Mouse (Mus musculus): Measurements from ENCODE around the gene Lrrc8d. TPM values are rescaled to one million over a fixed set of nuclear protein-coding genes. Genes with fewer than 3 reads are reported as not detected.
A peak's percentile ranks its signal among the peaks of the same experiment; 100 is the strongest.

Gene Lrrc8d
- polyA plus RNA-seq, 1 experiment from 2014 or later = 14.1 TPM

DNA sequence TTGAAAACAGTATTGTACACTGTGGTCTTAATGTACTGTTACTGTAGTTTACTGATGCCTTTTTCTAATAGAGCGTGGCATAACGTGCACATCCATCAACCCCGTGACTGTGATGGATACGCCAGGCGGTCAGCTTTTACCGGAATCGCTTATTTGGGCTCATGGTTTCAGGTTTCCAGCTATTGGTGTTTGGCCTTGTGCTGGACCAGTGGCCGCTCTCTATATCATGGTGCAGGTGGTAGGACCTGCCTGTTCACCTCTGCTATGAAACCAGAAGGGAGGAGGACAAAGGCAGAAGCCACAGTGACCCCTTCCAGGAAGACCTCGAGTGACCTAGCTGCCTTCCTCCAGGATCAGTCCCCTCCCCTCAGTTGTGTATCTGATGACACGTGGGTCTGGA is 85.0 kb downstream of the Lrrc8d start:
- no peak for ATAC-seq (ENCODE audit: insufficient read depth, low FRiP score, low read depth)
- H3K27me3 ChIP-seq (replicated peaks) = no peaks in the 10 kb centered on the region
- no peaks in the 10 kb centered on the region for H3K9me3 ChIP-seq
- no peak overlapping the region for H3K27ac ChIP-seq
- H3K4me2 ChIP-seq = no peak overlapping the region
- H3K4me1 ChIP-seq = peaks cover 17% of the 10 kb centered on the region
- H3K9ac ChIP-seq = no peak overlapping the region
- no peak overlapping the region for H3K4me3 ChIP-seq (replicated peaks)
- no peaks in the 10 kb centered on the region for H3K36me3 ChIP-seq
- WGBS = 57% methylated on average over 10 of the region's 10 CpGs

DNA sequence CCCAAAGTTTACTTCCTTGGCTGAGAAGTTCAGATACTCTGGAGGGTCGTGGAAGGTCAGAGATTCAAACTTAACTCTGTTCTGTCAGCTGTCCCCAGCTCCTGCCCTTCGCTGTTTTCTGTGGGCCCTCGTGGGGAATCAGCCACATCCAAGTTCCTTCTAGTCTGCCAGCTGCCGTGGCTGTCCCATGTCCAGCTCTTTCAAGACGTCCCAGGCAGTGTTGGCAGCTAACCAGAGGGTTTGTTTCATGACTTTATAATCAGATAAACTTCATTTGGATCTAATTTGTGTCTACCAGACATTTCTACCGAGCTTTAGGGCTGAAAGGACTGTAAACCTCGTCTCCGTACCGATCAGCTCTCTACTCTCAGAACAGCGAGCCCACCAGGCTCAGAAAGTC is 87.8 kb downstream of the Lrrc8d start:
- 44% methylated on average over 10 of the region's 10 CpGs for WGBS
- H3K9me3 ChIP-seq = no peaks in the 10 kb centered on the region
- no peaks in the 10 kb centered on the region for H3K36me3 ChIP-seq
- no peak overlapping the region for H3K4me2 ChIP-seq
- H3K27me3 ChIP-seq (replicated peaks) = no peaks in the 10 kb centered on the region
- peaks cover 36% of the 10 kb centered on the region for H3K4me1 ChIP-seq
- no peak overlapping the region for H3K9ac ChIP-seq
- H3K4me3 ChIP-seq (replicated peaks) = no peak overlapping the region
- peak overlapping the region; percentile 19 for H3K27ac ChIP-seq
- no peak for ATAC-seq (ENCODE audit: insufficient read depth, low FRiP score, low read depth)

DNA sequence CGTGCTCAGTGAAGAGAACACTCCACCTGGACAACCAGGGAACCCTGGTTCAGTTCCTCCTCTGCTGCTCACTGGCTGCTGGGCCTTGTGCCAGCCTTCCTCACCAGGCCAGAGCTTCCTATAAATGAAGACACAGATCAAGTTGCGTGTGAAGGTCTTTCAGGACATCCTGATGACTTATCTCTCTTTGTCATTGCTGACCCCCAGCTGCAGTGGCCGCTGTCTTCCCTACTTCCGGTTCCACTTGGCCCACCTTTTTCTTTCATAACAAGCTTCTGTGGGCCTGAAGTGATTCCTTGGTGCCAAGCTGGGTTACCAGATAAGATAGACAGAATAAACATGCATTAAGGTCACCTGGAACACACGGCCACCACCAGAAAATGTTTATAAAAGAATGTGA is 90.0 kb downstream of the Lrrc8d start:
- Histone ChIP-seq H3K36me3 (no peaks in the 10 kb centered on the region), H3K27ac (peak overlapping the region; percentile 59), H3K4me3 (replicated peaks) (no peak overlapping the region), H3K9me3 (no peaks in the 10 kb centered on the region), H3K4me2 (no peak overlapping the region), H3K27me3 (replicated peaks) (no peaks in the 10 kb centered on the region), H3K9ac (no peak overlapping the region), H3K4me1 (peaks cover 47% of the 10 kb centered on the region)
- no peak for ATAC-seq (ENCODE audit: insufficient read depth, low FRiP score, low read depth)
- 25% methylated on average over 5 of the region's 5 CpGs for WGBS

DNA sequence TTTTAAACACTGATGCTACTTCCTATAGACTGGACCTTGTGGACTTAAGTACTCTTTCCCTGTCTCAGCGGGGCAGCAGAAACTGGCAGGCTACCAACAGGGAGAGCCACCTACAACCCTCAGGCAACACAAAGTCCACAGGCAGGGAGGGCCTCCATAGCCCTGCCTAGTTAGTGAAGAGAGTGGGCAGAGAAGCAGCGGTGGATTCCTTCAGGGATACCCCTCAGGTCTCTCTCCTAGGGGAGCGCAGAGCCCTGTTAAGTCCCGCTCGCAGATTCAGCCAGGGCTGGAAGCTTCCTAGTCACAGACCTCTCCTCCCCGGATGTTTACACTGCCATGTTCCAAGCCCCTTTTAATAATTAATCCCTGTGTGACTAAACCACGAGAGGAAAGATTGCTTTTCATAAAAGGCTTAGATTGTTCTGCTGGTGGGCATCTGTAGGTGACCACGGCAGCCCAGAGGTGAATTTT is 92.6 kb downstream of the Lrrc8d start:
- Histone ChIP-seq H3K9me3 (no peaks in the 10 kb centered on the region), H3K27ac (peak overlapping the region; percentile 84), H3K36me3 (no peaks in the 10 kb centered on the region), H3K9ac (no peak overlapping the region), H3K4me3 (replicated peaks) (peak overlapping the region; percentile 11; the same call in 1 of the 2 replicates), H3K27me3 (replicated peaks) (no peaks in the 10 kb centered on the region), H3K4me2 (peak overlapping the region; percentile 50), H3K4me1 (peaks cover 39% of the 10 kb centered on the region)
- ATAC-seq (ENCODE audit: insufficient read depth, low FRiP score, low read depth) = peak; percentile 57
- WGBS = 15% methylated on average over 8 of the region's 8 CpGs

DNA sequence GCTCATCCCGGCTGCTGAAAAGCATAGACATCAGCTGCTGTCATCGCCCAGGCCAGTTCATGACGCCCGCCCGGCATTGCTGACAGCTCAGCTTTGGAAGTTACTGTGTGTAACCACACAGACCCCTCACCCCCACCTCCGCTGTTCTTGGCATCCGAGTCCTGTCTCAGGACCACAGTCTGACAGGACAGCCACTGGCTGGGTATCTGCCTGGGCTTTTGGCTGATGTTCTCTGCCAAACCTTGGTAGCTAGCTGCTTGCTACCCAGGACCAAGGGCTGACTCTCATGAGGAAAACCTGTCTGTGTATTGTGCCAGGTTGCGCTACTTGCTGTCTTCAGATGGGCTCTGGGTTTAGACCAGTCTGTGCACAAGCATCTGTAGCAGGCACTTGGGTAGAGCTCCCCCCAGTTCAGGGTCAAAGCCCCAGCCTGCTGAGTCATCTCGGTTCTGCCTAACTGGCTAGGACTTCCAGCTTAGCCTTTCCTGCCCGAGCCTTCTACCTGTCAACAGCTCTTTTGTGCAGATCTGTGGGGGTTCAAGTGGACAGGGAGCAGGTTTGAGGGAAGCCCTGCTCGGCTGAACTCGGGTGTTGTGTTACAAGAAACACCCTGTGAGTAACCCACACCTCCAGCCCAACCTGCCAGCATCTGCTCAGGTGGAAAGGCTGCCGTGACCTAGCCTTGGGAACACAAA is 93.2 kb downstream of the Lrrc8d start:
- peaks cover 39% of the 10 kb centered on the region for H3K4me1 ChIP-seq
- H3K4me2 ChIP-seq = peak overlapping the region; percentile 50
- peak overlapping the region; percentile 11; the same call in 1 of the 2 replicates for H3K4me3 ChIP-seq (replicated peaks)
- H3K27me3 ChIP-seq (replicated peaks) = no peaks in the 10 kb centered on the region
- no peaks in the 10 kb centered on the region for H3K9me3 ChIP-seq
- 28% methylated on average over 13 of the region's 13 CpGs for WGBS
- H3K9ac ChIP-seq = no peak overlapping the region
- H3K36me3 ChIP-seq = no peaks in the 10 kb centered on the region
- peak; percentile 37; the same call in 1 of the 2 replicates for ATAC-seq (ENCODE audit: insufficient read depth, low FRiP score, low read depth)
- peak overlapping the region; percentile 84 for H3K27ac ChIP-seq

DNA sequence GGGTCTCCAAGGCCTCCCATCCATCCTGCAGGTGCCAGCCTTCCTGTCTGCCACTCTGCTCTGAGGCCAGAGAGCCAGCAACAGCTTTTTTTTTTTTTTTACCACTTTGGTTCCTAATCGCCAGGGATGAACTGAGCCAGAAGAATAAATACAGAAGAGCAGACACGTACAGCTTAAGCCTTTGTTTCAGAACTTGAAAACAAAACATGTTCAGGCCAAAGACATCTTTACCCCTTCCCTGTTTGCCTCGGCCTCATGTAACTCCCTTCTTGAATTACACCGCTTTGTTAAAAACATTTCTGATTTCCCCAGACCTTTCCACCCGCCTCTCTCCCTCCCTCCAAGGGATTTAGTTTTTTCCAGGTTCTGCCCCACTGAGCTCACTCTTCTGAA is 93.8 kb downstream of the Lrrc8d start:
- no peak overlapping the region for H3K4me3 ChIP-seq (replicated peaks)
- no peaks in the 10 kb centered on the region for H3K36me3 ChIP-seq
- no peak for ATAC-seq (ENCODE audit: insufficient read depth, low FRiP score, low read depth)
- peaks cover 35% of the 10 kb centered on the region for H3K4me1 ChIP-seq
- 0 out of 2 replicates have a peak overlapping the region, but pooled peaks have one; percentile 50 for H3K4me2 ChIP-seq
- no peak overlapping the region for H3K9ac ChIP-seq
- no peaks in the 10 kb centered on the region for H3K9me3 ChIP-seq
- no peaks in the 10 kb centered on the region for H3K27me3 ChIP-seq (replicated peaks)
- peak overlapping the region; percentile 84 for H3K27ac ChIP-seq
- 43% methylated on average over 5 of the region's 5 CpGs for WGBS

DNA sequence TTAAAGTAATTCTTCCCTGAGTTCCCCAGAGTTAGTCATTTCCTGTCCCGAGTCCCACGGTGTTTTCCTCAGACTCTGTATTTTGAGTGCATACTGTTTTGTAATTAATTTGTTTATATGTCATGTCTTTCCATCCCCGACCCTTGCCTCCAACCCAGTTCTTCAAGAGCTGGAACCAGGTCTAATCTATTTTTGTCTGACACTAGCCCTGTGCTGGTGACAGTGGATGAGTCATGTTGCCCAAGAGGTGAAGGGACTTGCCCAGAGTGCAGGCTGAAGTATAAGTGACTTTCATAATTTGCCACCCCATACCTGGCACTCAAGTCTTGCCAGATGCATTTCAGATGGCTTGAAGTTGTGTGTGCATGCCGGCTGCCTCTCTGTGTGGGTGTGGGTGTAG is 98.7 kb downstream of the Lrrc8d start:
- no peak overlapping the region for H3K9ac ChIP-seq
- no peak overlapping the region for H3K27ac ChIP-seq
- H3K4me3 ChIP-seq (replicated peaks) = no peak overlapping the region
- H3K4me1 ChIP-seq = peaks cover 23% of the 10 kb centered on the region
- no peaks in the 10 kb centered on the region for H3K9me3 ChIP-seq
- H3K4me2 ChIP-seq = no peak overlapping the region
- H3K36me3 ChIP-seq = no peaks in the 10 kb centered on the region
- no peaks in the 10 kb centered on the region for H3K27me3 ChIP-seq (replicated peaks)
- no peak for ATAC-seq (ENCODE audit: insufficient read depth, low FRiP score, low read depth)
- WGBS = 68% methylated on average over 4 of the region's 4 CpGs

DNA sequence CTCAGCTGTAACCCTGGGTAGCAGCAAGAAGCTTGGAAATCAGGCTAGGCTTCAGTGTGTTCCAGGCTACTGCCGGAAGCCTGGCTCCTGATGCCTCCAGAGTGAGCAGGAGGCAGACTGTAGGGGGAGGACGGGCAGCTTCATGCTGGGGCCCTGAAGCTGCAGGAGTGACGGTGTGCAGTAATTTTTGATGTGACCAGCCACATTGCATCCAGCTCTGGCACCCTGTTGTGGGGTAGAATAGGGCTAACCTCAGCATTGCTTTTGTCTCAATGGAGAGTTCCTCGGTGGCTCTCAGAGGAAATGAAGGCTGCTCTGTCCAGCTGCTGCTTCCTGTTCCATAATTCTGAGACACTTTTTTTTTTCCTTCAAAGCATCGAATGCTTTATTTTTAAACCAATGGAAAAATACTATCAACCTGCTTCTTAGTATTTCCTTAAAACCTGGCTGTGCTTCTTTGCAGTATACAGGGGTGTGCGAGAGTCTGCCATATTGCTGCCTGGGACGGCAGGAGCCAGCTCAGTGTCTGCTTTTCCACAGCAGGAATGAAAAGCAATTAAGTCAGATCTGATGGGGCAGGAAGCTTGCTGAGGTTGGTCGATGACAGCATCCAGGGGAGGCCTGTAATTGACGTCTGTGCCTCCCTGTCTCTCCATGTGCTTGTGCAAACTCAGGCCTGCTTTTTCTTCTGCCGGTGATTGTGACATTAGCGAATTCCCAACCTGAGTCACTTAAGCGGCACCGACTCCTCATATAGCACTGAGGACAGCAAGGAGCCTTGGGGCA is 100.3 kb downstream of the Lrrc8d start:
- no peak overlapping the region for H3K4me3 ChIP-seq (replicated peaks)
- no peak overlapping the region for H3K9ac ChIP-seq
- H3K4me1 ChIP-seq = peaks cover 20% of the 10 kb centered on the region
- ATAC-seq (ENCODE audit: insufficient read depth, low FRiP score, low read depth) = no peak
- no peaks in the 10 kb centered on the region for H3K9me3 ChIP-seq
- H3K27me3 ChIP-seq (replicated peaks) = no peaks in the 10 kb centered on the region
- 35% methylated on average over 13 of the region's 13 CpGs for WGBS
- H3K36me3 ChIP-seq = no peaks in the 10 kb centered on the region
- no peak overlapping the region; the same call in 1 of the 2 replicates for H3K4me2 ChIP-seq
- peak overlapping the region; percentile 83 for H3K27ac ChIP-seq

DNA sequence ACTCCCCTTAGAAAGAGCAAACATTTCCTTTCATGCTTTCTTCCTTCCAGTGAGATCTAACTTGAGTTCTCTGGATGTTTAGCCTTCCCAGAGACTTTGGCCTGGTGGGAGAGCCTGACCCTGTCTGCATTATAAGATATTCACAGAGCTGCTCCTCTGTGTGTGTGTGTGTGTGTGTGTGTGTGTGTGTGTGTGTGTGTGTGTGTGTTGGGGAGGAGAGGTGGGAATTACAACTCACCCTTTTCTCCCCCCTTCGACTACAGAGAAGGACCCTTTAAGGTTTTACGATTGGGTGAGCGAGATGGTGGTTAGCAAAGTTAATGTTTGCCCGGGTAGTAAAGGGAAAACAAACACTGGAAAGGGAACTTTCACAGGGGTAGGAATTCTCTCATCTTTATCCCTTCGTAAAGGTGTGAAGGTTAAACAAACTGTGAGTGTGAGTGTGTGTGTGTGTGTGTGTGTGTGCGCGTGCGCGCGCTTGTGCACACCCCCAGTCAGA is 101.3 kb downstream of the Lrrc8d start:
- 0 out of 2 replicates have a peak overlapping the region, but pooled peaks have one; percentile 14 for H3K4me2 ChIP-seq
- H3K9ac ChIP-seq = no peak overlapping the region
- H3K9me3 ChIP-seq = no peaks in the 10 kb centered on the region
- H3K36me3 ChIP-seq = no peaks in the 10 kb centered on the region
- peaks cover 20% of the 10 kb centered on the region for H3K4me1 ChIP-seq
- H3K4me3 ChIP-seq (replicated peaks) = no peak overlapping the region
- peak; percentile 64 for ATAC-seq (ENCODE audit: insufficient read depth, low FRiP score, low read depth)
- 57% methylated on average over 10 of the region's 10 CpGs for WGBS
- H3K27me3 ChIP-seq (replicated peaks) = no peaks in the 10 kb centered on the region
- H3K27ac ChIP-seq = peak overlapping the region; percentile 83

DNA sequence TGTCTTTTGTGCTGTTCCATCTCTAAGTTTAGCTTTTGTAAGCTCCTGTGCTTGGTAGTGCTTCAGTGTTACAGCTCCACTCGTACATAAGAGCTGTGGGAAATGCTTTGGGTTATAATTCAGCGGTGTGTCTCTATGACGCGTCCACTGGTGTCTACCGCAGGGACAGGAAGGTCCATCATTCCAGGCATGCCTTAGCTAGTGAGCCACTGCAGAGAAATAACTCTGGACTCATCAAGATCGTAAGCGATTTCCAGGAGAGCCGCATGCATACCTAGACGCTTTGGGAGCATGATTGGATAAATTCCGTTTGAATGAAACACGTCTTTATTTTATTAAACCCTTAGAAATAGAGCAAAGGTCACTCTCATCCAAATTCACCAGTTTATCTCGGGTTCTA is 106.2 kb downstream of the Lrrc8d start:
- Histone ChIP-seq H3K27ac (no peak overlapping the region), H3K4me2 (no peak overlapping the region), H3K27me3 (replicated peaks) (no peaks in the 10 kb centered on the region), H3K9me3 (no peaks in the 10 kb centered on the region), H3K36me3 (no peaks in the 10 kb centered on the region), H3K9ac (no peak overlapping the region), H3K4me1 (peaks cover 5% of the 10 kb centered on the region; the same call in 1 of the 2 replicates), H3K4me3 (replicated peaks) (no peak overlapping the region)
- no peak for ATAC-seq (ENCODE audit: insufficient read depth, low FRiP score, low read depth)
- 86% methylated on average over 12 of the region's 12 CpGs for WGBS

DNA sequence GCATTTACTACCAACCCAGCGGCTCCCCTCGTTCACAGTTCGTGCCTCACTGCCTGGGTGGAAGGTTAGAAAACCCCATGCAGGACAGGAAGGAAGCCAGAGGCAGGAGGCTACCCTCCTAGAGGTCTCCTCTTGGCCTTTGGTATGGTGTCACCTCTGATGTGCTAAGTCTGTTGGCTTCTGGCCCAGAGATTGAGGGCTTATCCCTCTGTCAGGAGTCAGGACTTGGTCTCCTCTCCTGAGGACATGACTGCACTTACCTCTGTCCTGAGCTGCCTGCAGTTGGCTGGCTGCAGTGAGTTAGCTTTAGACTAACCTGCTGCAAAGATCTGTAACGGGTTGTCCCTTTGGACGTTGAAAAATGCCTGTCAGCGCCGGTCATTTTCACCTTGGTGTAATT is 107.7 kb downstream of the Lrrc8d start:
- Histone ChIP-seq H3K9me3 (no peaks in the 10 kb centered on the region), H3K4me1 (no peaks in the 10 kb centered on the region), H3K4me2 (no peak overlapping the region), H3K27me3 (replicated peaks) (no peaks in the 10 kb centered on the region), H3K9ac (no peak overlapping the region), H3K4me3 (replicated peaks) (no peak overlapping the region), H3K27ac (no peak overlapping the region), H3K36me3 (peaks cover 9% of the 10 kb centered on the region)
- 69% methylated on average over 7 of the region's 7 CpGs for WGBS
- ATAC-seq (ENCODE audit: insufficient read depth, low FRiP score, low read depth) = no peak

DNA sequence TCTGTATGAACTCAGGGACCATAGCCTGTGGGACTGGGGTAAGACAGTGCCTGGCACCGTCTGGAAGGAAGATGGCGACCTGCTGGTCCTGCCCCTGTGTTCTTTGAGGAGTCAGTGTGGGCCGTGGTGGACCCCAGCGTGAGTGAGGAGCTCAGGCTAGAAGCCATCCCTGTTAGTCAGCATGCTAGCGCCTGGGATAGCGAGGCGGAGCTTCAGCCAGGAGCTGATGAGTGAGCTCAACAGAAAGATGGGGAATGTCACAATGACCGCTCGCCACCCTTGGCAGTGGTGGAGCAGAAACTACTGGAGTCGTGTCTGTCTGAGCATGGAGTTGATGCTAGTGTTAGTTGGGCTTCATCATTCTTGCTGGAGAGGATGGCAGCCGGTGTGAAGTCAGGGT is 109.3 kb downstream of the Lrrc8d start:
- WGBS = 82% methylated on average over 11 of the region's 11 CpGs
- Histone ChIP-seq H3K4me1 (no peaks in the 10 kb centered on the region), H3K9ac (no peak overlapping the region), H3K4me3 (replicated peaks) (no peak overlapping the region), H3K36me3 (peaks cover 25% of the 10 kb centered on the region), H3K4me2 (no peak overlapping the region), H3K27ac (no peak overlapping the region), H3K27me3 (replicated peaks) (no peaks in the 10 kb centered on the region), H3K9me3 (no peaks in the 10 kb centered on the region)
- no peak; the same call in 1 of the 2 replicates for ATAC-seq (ENCODE audit: insufficient read depth, low FRiP score, low read depth)

Measured in stomach, embryonic 15.5 days (tissue).